Mouse (Mus musculus) liver, embryonic 11.5 days (tissue): ENCODE measurements around the gene Osgin1. TPM values are rescaled to one million over a fixed set of nuclear protein-coding genes. Genes with fewer than 3 reads are reported as not detected.
A peak's percentile ranks its signal among the peaks of the same experiment; 100 is the strongest.

Experiments used
- ATAC-seq: fragments of 200-750 bp; cut with Nextera tagmentation; replicated peaks from 2 replicates; pipeline ENCODE4 v1.8.0; 2017; ENCODE audit warnings: moderate number of reproducible peaks, mild to moderate bottlenecking, moderate TSS enrichment, moderate library complexity; ENCODE audit not compliant: low FRiP score
- DNase-seq: peaks from one replicate; pipeline ENCODE4 v3.0.0-alpha.2; 2017; ENCODE audit warnings: low spot score
- H3K27ac ChIP-seq: fragments of 300-500 bp; sonication (generic); 2 replicates; pipeline ENCODE4 v1.5.1; 2014; ENCODE audit warnings: mild to moderate bottlenecking, low read depth, low read length, control low read depth
- H3K27me3 ChIP-seq: fragments of 300-500 bp; sonication (generic); replicated peaks from 2 replicates; pipeline ENCODE4 v1.6.1; 2014; ENCODE audit warnings: low read length, mixed read lengths; ENCODE audit not compliant: control insufficient read depth, insufficient read depth
- H3K36me3 ChIP-seq: fragments of 300-500 bp; sonication (generic); 2 replicates; pipeline ENCODE4 v1.6.1; 2014; ENCODE audit warnings: mild to moderate bottlenecking, low read length, moderate library complexity, mixed read lengths; ENCODE audit not compliant: control insufficient read depth, insufficient read depth
- H3K4me1 ChIP-seq: fragments of 300-500 bp; sonication (generic); replicated peaks from 2 replicates; pipeline ENCODE4 v1.6.1; 2014; ENCODE audit warnings: low read length, mixed read lengths; ENCODE audit not compliant: control insufficient read depth, insufficient read depth
- H3K4me2 ChIP-seq: fragments of 300-500 bp; sonication (generic); 2 replicates; pipeline ENCODE4 v1.6.1; 2014; ENCODE audit warnings: mild to moderate bottlenecking, control low read depth, moderate library complexity
- H3K4me3 ChIP-seq: fragments of 300-500 bp; sonication (generic); 2 replicates; pipeline ENCODE4 v1.5.1; 2014; ENCODE audit warnings: low read depth, low read length, control low read depth
- H3K9ac ChIP-seq: fragments of 300-500 bp; sonication (generic); 2 replicates; pipeline ENCODE4 v1.6.1; 2014; ENCODE audit warnings: low read depth, low read length, control low read depth
- H3K9me3 ChIP-seq: fragments of 300-500 bp; sonication (generic); 2 replicates; pipeline ENCODE4 v1.6.1; 2016; ENCODE audit warnings: low read length, inconsistent platforms, mixed read lengths; ENCODE audit not compliant: control insufficient read depth
- WGBS: fragments of 180-500 bp; shearing (Covaris S2); extraction: QIAGEN DNeasy Blood & Tissue Kit; methylation state at CpG from one replicate; pipeline ENCODE4 v1.1.7; 2014; 5-methylcytosine and 5-hydroxymethylcytosine counted together
- polyA plus RNA-seq: library from polyadenylated mRNA; unstranded; fragments of >200 nt; fragmentation: Nextera tagmentation; extraction: Ambion mirVana; gene quantifications from 2 replicates; pipeline ENCODE4 v1.2.1, GENCODE M21; 2014

The Osgin1 gene
- polyA plus RNA-seq, 1 experiment from 2014 or later: 15.6 TPM

- WGBS: 89% methylated on average over 4 of the region's 4 CpGs
- ATAC-seq: no peak
- no peaks in the 10 kb centered on the region; the same call in 1 of the 2 replicates for H3K4me1 ChIP-seq
- H3K27me3 ChIP-seq: peaks cover 36% of the 10 kb centered on the region
- H3K4me3 ChIP-seq: no peak overlapping the region
- no peak overlapping the region for H3K4me2 ChIP-seq
- H3K9ac ChIP-seq: no peak overlapping the region
- H3K27ac ChIP-seq: no peak overlapping the region
- no peak for DNase-seq
- no peaks in the 10 kb centered on the region for H3K9me3 ChIP-seq
- no peaks in the 10 kb centered on the region for H3K36me3 ChIP-seq
Measured at GRCm38 (mm10) chr8:119451131-119451530, 17.2 kb downstream of the Osgin1 start.

GRCm38 (mm10) chr8:119452919-119453318 lies 19.0 kb downstream of the Osgin1 start:
- no peak for ATAC-seq
- Histone ChIP-seq H3K4me3 (no peak overlapping the region), H3K27ac (no peak overlapping the region), H3K9me3 (no peaks in the 10 kb centered on the region), H3K4me1 (no peaks in the 10 kb centered on the region; the same call in 1 of the 2 replicates), H3K27me3 (peaks cover 21% of the 10 kb centered on the region), H3K4me2 (no peak overlapping the region), H3K9ac (no peak overlapping the region), H3K36me3 (no peaks in the 10 kb centered on the region)
- 70% methylated on average over 5 of the region's 5 CpGs for WGBS
- DNase-seq: no peak

- WGBS: 82% methylated on average over 5 of the region's 5 CpGs
- H3K4me1 ChIP-seq: no peaks in the 10 kb centered on the region; the same call in 1 of the 2 replicates
- no peak overlapping the region for H3K4me3 ChIP-seq
- H3K9ac ChIP-seq: no peak overlapping the region
- H3K36me3 ChIP-seq: no peaks in the 10 kb centered on the region
- DNase-seq (no peak), ATAC-seq (no peak)
- H3K27me3 ChIP-seq: no peaks in the 10 kb centered on the region; the same call in 1 of the 2 replicates
- H3K27ac ChIP-seq: no peak overlapping the region
- H3K9me3 ChIP-seq: no peaks in the 10 kb centered on the region
- H3K4me2 ChIP-seq: no peak overlapping the region
Measured at GRCm38 (mm10) chr8:119456045-119456444, 22.1 kb downstream of the Osgin1 start.

- Histone ChIP-seq H3K4me1 (no peaks in the 10 kb centered on the region), H3K27ac (no peak overlapping the region), H3K4me3 (no peak overlapping the region), H3K9ac (no peak overlapping the region), H3K9me3 (no peaks in the 10 kb centered on the region), H3K27me3 (peaks cover 8% of the 10 kb centered on the region), H3K36me3 (no peaks in the 10 kb centered on the region), H3K4me2 (no peak overlapping the region)
- no peak for ATAC-seq
- DNase-seq: no peak
- WGBS: 48% methylated on average over 16 of the region's 16 CpGs
Measured at GRCm38 (mm10) chr8:119459724-119460123, 25.8 kb downstream of the Osgin1 start.

DNA sequence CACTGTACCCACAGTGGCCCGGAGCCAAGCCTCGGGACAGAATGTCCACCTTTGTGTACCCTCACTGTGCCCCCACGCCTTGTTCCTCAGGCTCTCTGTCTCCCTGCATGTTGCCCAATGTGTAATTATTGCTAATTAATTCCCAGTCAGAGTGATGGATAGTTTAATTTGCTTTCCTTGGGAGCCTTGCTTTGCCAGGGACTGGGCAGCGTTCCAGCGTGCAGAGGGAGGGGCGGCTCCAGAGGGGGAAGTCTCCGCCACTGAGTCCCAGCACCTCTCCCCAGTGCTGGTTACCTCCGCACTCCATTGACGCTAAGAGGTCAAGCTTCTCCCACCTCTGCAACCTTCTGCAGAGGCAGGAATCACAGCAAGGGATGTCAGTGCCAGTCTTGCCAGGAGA lies 27.4 kb downstream of the Osgin1 start:
- Histone ChIP-seq H3K4me2 (no peak overlapping the region), H3K36me3 (no peaks in the 10 kb centered on the region), H3K27ac (no peak overlapping the region), H3K27me3 (peaks cover 25% of the 10 kb centered on the region), H3K9ac (no peak overlapping the region), H3K9me3 (no peaks in the 10 kb centered on the region), H3K4me3 (no peak overlapping the region), H3K4me1 (peaks cover 4% of the 10 kb centered on the region; the same call in 1 of the 2 replicates)
- ATAC-seq (no peak), DNase-seq (no peak)
- WGBS: 79% methylated on average over 9 of the region's 9 CpGs

- DNase-seq (no peak), ATAC-seq (no peak)
- Histone ChIP-seq H3K36me3 (no peaks in the 10 kb centered on the region), H3K27ac (no peak overlapping the region), H3K9me3 (no peaks in the 10 kb centered on the region), H3K4me1 (peaks cover 5% of the 10 kb centered on the region; the same call in 1 of the 2 replicates), H3K27me3 (peaks cover 35% of the 10 kb centered on the region), H3K9ac (no peak overlapping the region), H3K4me2 (no peak overlapping the region), H3K4me3 (no peak overlapping the region)
- 55% methylated on average over 7 of the region's 7 CpGs for WGBS
Measured at GRCm38 (mm10) chr8:119463709-119464108, 29.8 kb downstream of the Osgin1 start.

DNA sequence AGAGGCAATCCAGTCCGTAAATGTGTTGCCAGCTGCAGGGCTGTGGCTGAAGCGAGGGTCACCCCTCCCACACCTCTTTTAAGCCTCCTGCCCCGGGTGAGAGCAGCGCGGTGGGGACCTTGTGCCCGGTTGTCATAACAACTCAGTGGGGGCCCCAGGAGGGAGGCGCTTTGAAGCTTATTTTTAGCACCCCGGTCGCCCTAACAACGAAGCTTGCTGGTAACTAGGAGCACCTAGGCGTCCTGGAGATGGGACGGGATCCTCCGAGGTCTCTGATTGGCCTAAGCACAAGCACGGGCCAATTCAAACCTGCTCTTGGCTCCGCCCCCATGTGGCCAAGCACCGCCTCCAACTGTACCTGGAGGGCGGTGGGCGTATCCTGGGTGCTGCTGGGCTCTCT lies 32.2 kb downstream of the Osgin1 start:
- no peak for DNase-seq
- Histone ChIP-seq H3K4me3 (no peak overlapping the region), H3K4me2 (peak overlapping the region; percentile 19), H3K9ac (no peak overlapping the region), H3K27me3 (peaks cover 35% of the 10 kb centered on the region), H3K27ac (no peak overlapping the region), H3K36me3 (no peaks in the 10 kb centered on the region), H3K4me1 (peaks cover 5% of the 10 kb centered on the region; the same call in 1 of the 2 replicates), H3K9me3 (no peaks in the 10 kb centered on the region)
- no peak for ATAC-seq
- 7% methylated on average over 18 of the region's 18 CpGs for WGBS

- 73% methylated on average over 10 of the region's 10 CpGs for WGBS
Measured at GRCm38 (mm10) chr8:119466794-119467193, 32.9 kb downstream of the Osgin1 start.

GRCm38 (mm10) chr8:119468091-119468490 lies 34.2 kb downstream of the Osgin1 start:
- DNase-seq: no peak
- WGBS: 86% methylated on average over 8 of the region's 8 CpGs

More at GRCm38 (mm10) chr8:119466794-119467193, 32.9 kb downstream of the Osgin1 start:
- peaks cover 5% of the 10 kb centered on the region; the same call in 1 of the 2 replicates for H3K4me1 ChIP-seq
- peaks cover 38% of the 10 kb centered on the region for H3K27me3 ChIP-seq
- no peak overlapping the region for H3K4me3 ChIP-seq
- H3K4me2 ChIP-seq: no peak overlapping the region
- no peaks in the 10 kb centered on the region for H3K9me3 ChIP-seq
- H3K27ac ChIP-seq: no peak overlapping the region
- H3K36me3 ChIP-seq: no peaks in the 10 kb centered on the region
- no peak overlapping the region for H3K9ac ChIP-seq
- no peak for ATAC-seq
- DNase-seq: no peak

More at GRCm38 (mm10) chr8:119468091-119468490, 34.2 kb downstream of the Osgin1 start:
- H3K9me3 ChIP-seq: no peaks in the 10 kb centered on the region
- ATAC-seq: no peak
- no peak overlapping the region for H3K4me3 ChIP-seq
- H3K27ac ChIP-seq: no peak overlapping the region
- H3K9ac ChIP-seq: no peak overlapping the region
- no peaks in the 10 kb centered on the region for H3K36me3 ChIP-seq
- peaks cover 5% of the 10 kb centered on the region; the same call in 1 of the 2 replicates for H3K4me1 ChIP-seq
- peaks cover 41% of the 10 kb centered on the region for H3K27me3 ChIP-seq
- H3K4me2 ChIP-seq: no peak overlapping the region
